Mouse (Mus musculus) layer of hippocampus, adult 8-10 months (tissue): ENCODE measurements around the gene Ntf5. TPM values are rescaled to one million over a fixed set of nuclear protein-coding genes. Genes with fewer than 3 reads are reported as not detected.

Source experiments
- DNase-seq, 2 experiments: peaks; one replicate each; pipeline ENCODE4 v3.0.0; 2022; ENCODE audit warnings: low spot score in 2 of 2
- total RNA-seq, 4 experiments: library from RNA; stranded (reverse); gene quantifications; 2 replicates each; pipeline ENCODE4 v1.2.4; 2022

Ntf5 gene
- total RNA-seq, 4 experiments from 2014 or later = 0.31 to 0.39 (median 0.31) TPM; not detected in 1

GRCm38 (mm10) chr7:45403532-45404261, 9.8 kb upstream of the Ntf5 start:
- peak in 1 of 2 experiments; percentile 33 for DNase-seq

GRCm38 (mm10) chr7:45405091-45406075, 8.1 kb upstream of the Ntf5 start, which contains the start of gene Kcna7:
Kcna7 (plus strand) TSS chr7:45405653.
- peak in 1 of 2 experiments; percentile 65 for DNase-seq

DNA sequence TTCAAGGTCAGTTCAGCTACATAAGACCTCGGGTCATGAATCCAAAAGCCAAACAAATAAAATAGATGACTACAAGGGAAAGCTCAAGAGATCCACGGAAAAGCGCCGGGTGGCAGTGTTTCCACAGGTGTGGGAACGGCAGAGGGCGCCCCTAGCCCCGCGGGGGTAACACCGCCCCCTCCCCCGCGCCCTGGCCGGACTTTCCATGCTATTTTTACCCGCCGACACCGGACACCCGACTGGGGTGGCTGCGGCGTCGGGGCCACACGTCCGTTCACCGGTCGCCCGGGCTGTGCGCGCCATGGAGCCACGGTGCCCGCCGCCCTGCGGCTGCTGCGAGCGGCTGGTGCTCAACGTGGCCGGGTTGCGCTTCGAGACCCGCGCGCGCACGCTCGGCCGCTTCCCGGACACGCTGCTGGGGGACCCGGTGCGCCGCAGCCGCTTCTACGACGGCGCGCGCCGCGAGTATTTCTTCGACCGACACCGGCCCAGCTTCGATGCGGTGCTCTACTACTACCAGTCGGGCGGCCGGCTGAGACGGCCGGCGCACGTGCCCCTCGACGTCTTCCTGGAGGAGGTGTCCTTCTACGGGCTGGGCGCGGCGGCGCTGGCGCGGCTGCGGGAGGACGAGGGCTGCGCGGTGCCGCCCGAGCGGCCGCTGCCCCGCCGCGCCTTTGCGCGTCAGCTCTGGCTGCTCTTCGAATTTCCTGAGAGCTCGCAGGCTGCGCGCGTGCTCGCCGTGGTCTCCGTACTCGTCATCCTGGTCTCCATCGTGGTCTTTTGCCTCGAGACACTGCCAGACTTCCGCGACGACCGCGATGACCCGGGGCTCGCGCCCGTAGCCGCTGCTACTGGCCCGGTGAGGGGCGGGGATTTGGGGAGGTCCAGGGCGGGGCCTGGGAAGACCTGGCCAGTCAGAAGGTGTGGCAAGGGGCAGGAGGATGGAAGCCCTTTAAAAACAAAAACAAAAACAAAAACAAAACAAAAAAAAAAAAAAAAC, 7.0 kb upstream of the Ntf5 start:
- no peak for DNase-seq

- DNase-seq = no peak
Observed at GRCm38 (mm10) chr7:45407836-45408235, 5.7 kb upstream of the Ntf5 start.

DNA sequence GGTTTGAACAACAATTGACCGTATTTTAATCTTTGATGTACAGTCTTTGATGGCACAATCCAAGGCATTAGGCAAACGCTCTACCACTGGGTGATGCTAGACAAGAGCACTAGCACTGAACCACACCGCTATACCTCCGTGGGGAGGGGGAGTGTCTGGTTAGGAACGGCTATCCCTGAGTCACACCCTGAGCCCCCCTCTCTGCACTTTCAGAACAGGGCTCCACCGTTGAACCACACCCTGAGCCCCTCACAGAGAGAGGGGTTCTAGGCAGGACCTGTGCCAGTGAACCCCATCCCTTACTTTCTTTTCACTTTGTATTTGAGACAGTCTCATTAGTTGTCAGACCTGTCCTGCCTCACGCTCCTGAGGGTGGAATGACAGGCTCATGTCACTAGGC, 5.1 kb upstream of the Ntf5 start:
- DNase-seq = no peak

DNA sequence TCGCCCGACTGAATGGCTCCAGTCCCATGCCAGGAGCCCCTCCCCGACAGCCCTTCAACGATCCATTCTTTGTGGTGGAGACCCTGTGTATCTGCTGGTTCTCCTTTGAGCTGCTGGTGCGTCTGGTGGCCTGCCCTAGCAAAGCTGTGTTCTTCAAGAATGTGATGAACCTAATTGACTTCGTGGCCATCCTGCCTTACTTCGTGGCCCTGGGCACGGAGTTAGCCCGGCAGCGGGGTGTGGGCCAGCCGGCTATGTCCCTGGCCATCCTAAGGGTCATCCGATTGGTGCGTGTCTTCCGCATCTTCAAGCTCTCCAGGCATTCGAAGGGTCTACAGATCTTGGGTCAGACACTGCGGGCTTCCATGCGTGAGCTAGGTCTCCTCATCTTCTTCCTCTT, 4.5 kb upstream of the Ntf5 start:
- DNase-seq = no peak

- DNase-seq = no peak
Observed at GRCm38 (mm10) chr7:45409497-45410163, 3.9 kb upstream of the Ntf5 start.

GRCm38 (mm10) chr7:45412421-45412820, 1.1 kb upstream of the Ntf5 start:
- DNase-seq = no peak

DNA sequence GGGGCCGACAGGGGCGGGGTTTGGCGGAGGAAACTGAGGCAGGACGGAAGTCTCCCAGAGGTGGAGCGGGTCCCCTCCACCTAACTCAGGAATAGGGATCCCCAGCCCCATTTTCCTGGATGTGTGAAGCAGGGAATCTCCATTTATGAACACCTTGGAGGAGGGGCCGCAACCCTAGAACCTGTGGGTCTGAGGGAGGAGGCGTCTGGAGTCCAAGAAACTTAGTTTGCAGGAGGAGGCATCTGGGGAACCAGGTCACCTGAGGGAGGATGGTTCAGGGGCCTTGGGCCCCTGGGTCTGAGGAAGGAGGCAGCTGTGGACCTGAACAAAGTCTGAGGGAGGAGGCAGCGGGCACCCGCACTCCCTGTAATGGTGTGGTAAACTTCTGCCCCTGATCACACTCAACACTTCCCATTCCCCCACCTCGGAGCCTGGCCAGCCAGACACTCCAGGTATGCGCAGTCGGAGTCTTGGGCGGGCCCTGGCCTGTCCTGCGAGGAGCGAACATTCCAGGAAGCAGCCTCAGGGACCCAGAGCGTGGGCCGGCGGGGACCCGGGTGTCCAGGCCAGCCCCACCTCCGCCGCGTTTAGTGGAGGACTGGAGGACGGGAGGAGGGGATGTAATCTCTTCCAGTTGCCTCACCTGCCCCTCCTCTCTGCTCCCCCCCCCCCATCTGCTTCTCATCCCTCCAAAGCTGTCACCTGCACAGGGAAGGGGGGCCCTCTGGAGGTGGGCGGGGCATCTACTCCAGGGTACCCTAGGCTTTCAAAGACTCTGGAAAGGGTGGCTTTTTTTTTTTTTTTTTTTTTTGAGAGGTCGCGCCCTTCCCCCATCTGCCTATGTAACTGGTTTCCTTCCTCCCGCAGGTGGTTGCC, 607 bp downstream of the Ntf5 start:
- DNase-seq = no peak

- DNase-seq = no peak
Observed at GRCm38 (mm10) chr7:45414740-45415224, 1.3 kb downstream of the Ntf5 start.

- DNase-seq = no peak
Observed at GRCm38 (mm10) chr7:45415636-45416035, 2.1 kb downstream of the Ntf5 start.

DNA sequence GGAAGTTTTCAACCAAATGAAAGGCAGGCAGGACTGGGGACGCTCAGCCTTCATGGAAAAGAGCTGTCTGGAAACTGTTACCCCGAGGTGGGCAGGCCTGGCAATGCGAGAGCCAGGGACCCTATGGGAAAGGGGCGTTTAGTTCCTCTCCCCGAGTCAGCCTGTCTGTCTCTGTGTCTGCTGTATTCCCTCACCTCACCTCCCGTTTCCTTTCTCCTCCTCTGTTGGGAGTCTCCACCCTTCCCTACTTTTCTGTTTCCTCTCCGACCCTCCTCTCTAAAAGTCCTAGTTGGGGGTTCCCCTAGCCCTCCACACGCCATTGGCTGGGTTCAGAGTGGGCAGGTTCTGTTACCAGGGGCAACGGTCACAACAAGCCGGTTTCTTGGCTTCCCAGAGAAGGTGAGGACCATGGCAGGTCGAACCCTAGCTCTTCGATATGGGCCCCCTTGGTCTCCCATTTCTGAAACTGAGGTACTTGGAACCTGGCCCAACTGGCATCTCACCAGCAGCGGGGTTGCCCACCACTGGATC, 4.5 kb downstream of the Ntf5 start:
- DNase-seq = no peak

DNA sequence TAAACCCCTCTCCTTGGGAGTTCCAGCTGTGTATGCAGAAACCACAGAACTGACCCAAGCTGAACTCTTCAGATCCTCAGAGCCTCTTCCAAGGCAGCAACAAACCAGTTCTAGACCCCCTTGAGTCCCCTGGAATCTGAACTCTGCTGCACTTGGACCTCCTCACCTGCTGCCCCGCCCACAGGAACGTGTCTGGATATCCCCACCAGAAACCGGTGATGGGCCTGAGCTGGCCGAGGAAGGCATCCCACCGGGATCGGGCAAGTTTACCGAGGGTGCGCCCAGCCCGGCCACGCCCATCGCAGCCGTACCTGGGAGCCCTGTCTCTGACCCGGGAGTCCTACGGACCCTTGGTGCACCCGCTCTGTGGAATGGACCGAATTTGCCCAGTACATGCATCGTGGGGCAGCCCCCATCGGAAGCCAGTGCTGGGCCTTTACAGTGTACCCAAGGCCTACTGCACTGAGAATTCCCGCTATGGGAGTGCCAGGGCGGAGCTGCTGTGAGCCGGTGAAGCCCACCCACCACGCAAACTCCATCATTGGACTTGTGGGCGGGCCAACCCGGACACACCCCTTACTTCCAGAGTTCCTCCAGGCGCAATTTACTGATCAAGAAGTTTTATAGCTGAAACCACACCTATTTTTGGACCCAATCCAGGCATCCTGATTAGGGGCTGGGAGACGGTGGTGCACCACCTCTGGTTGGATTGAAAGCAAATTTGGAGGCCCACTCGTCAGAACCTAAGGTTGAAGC, 6.5 kb downstream of the Ntf5 start:
- DNase-seq = no peak

DNA sequence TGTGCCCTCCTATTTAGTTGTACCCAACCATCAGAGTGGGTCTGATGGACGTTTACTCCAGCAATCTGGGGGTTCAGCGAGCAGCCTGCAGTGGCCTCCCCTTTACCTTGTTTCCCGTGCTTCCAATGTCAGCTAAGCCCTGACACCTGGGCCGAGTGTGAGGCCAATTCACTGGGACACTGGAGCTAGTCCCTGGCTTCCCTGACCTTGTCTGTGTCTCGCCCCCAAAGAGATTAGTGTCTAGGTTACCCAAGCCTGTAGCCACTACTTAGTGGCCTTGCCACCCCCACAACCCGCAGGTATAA, 7.1 kb downstream of the Ntf5 start, which contains the start of gene Lhb:
Lhb (plus strand) TSS at position 206 of the 305 bp plus-strand sequence.
- DNase-seq = no peak

GRCm38 (mm10) chr7:45421194-45421593, 7.7 kb downstream of the Ntf5 start:
- DNase-seq = no peak

- no peak for DNase-seq
Observed at GRCm38 (mm10) chr7:45426556-45426955, 13.1 kb downstream of the Ntf5 start.

DNA sequence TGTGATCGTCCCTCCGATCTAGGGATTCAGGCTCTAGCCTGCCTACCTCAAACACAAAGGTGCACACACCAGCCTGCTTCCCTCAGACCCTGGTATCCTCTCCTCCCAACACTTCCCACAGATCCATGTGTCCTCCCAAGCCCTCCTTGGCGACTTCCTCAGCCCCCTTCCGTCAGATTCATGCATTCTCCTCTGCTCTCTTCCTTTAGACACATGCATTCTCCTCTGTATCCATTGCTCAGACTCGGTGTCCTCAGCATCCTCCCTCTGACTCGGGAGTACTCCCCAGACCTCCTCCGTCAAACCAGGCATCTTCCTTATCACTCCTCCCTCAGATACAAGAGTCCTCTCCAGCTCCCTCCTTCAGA, 20.3 kb downstream of the Ntf5 start:
- no peak for DNase-seq

DNA sequence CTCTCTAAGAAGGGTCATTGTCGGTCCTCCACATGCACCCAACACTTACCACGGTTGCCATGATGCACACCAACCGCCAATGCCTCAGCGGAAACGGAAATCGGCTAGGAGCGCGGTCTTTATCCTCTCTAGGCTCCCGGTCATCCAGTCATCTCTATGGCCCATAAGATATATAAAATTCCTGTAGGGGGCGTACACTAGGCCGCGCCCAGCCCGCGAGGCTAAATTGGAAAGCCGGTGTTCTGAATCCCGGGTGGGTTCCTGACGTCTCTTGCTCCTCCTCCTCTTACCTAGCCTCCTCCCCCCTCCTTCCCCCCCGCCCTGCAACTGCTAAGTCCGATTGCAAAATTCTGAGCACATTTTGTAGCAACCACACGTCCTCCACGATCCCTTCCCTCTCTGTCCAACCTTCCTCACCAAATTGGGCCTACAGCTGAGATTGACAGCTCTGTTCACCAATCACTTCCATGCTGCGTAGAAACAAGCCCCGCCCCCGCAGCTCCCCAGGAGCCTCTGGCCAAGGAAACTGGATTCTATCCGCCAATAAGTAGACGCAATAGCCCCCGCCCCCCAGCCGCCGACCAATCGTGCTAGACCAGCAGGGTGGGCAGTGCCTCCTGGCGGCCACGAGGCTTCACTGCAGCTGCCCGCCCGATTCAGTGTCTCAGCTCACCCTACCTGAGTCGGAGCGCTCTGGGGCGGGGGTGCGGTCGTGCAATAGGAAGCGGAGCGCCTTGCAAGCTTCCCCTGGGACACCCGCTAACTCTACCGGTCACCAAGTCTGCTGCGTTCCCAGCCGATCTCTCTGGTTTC, 20.9 kb downstream of the Ntf5 start, which contains the start of gene Gys1:
Gys1 (plus strand) TSS at position 642 of the 813 bp plus-strand sequence.
- DNase-seq = peak; percentile 100
